Mouse (Mus musculus) CH12.LX (cell line): ENCODE data around the gene Pde9a. TPM values are rescaled to one million over a fixed set of nuclear protein-coding genes. Genes with fewer than 3 reads are reported as not detected.

Source experiments
- DNase-seq: peaks from one replicate; pipeline ENCODE4 v3.0.0-alpha.2; 2013; ENCODE audit errors: extremely low read depth
- H3K27ac ChIP-seq: 2 replicates; pipeline ENCODE4 v1.5.1; 2012; ENCODE audit warnings: low read depth, mild to moderate bottlenecking, control low read depth, moderate library complexity; ENCODE audit not compliant: insufficient read depth
- H3K27me3 ChIP-seq: replicated peaks from 2 replicates; pipeline ENCODE3; 2012; ENCODE audit warnings: inconsistent platforms
- H3K36me3 ChIP-seq, 2 experiments: replicated peaks in 1 of 2; 2 replicates each; pipeline versions ENCODE3 to v1.6.1; 2012; ENCODE audit warnings: inconsistent platforms in 1 of 2, low read length in 1 of 2, mild to moderate bottlenecking in 1 of 2, mixed read lengths in 1 of 2, moderate library complexity in 1 of 2; ENCODE audit not compliant: control insufficient read depth in 1 of 2, insufficient read depth in 1 of 2
- H3K4me1 ChIP-seq, 2 experiments: 2 replicates each; pipeline ENCODE4 v1.6.1; 2012; ENCODE audit warnings: inconsistent platforms in 1 of 2, moderate library complexity in 1 of 2; ENCODE audit not compliant: insufficient read depth in 2 of 2, control insufficient read depth in 1 of 2
- H3K4me2 ChIP-seq: 2 replicates; pipeline ENCODE4 v1.6.1; 2012; ENCODE audit warnings: low read depth, mild to moderate bottlenecking, control low read depth; ENCODE audit not compliant: poor library complexity, insufficient read depth, severe bottlenecking
- H3K4me3 ChIP-seq, 3 experiments: fragments of 150-350 bp in 1 of 3; sonication (generic) in 1 of 3; replicated peaks in 1 of 3; 2 replicates each; pipeline versions ENCODE3 to v1.5.1; 2011 to 2012; ENCODE audit warnings: low read depth in 2 of 3, low read length in 2 of 3, mild to moderate bottlenecking in 2 of 3, moderate library complexity in 2 of 3, control low read depth in 1 of 3, improper control_type of control experiment in 1 of 3, inconsistent platforms in 1 of 3, mixed read lengths in 1 of 3; ENCODE audit not compliant: poor library complexity in 1 of 3
- H3K79me2 ChIP-seq: replicated peaks from 2 replicates; pipeline ENCODE4 v1.6.1; 2012; ENCODE audit warnings: mild to moderate bottlenecking, moderate library complexity; ENCODE audit not compliant: control insufficient read depth, poor library complexity, insufficient read depth, severe bottlenecking; ENCODE audit errors: extremely low read depth
- H3K9ac ChIP-seq: 2 replicates; pipeline ENCODE4 v1.6.1; 2012; ENCODE audit warnings: low read depth, mild to moderate bottlenecking, control low read depth, moderate library complexity; ENCODE audit not compliant: insufficient read depth
- H3K9me3 ChIP-seq: replicated peaks from 2 replicates; pipeline ENCODE3; 2012; ENCODE audit warnings: low read length, inconsistent platforms, mixed read lengths
- BHLHE40 ChIP-seq: IDR thresholded peaks from 2 replicates; pipeline ENCODE4 v1.6.1; 2011; ENCODE audit warnings: mild to moderate bottlenecking, low read depth, low read length, improper control_type of control experiment
- CHD1 ChIP-seq: IDR thresholded peaks from 2 replicates; pipeline ENCODE4 v1.6.1; 2012; ENCODE audit warnings: low read depth, low read length, improper control_type of control experiment, inconsistent platforms
- CHD2 ChIP-seq: IDR thresholded peaks from 2 replicates; pipeline ENCODE4 v1.6.1; 2011; ENCODE audit warnings: low read length, improper control_type of control experiment
- ELF1 ChIP-seq: IDR thresholded peaks from 2 replicates; pipeline ENCODE4 v1.6.1; 2014; ENCODE audit warnings: low read depth, mild to moderate bottlenecking, inconsistent platforms, low read length, improper control_type of control experiment
- ETS1 ChIP-seq: conservative IDR thresholded peaks from 2 replicates; pipeline ENCODE4 v1.6.1; 2012; ENCODE audit warnings: low read depth, mild to moderate bottlenecking, inconsistent platforms, low read length, improper control_type of control experiment, moderate library complexity
- GABPA ChIP-seq: IDR thresholded peaks from 2 replicates; pipeline ENCODE4 v1.6.1; 2012; ENCODE audit warnings: low read depth, low read length, improper control_type of control experiment, inconsistent platforms; ENCODE audit not compliant: insufficient replicate concordance
- HCFC1 ChIP-seq: IDR thresholded peaks from 2 replicates; pipeline ENCODE4 v1.6.1; 2012; ENCODE audit warnings: low read depth, mild to moderate bottlenecking, inconsistent platforms, low read length, improper control_type of control experiment
- KAT2A ChIP-seq: IDR thresholded peaks from 2 replicates; pipeline ENCODE4 v1.6.1; 2012; ENCODE audit warnings: low read length, improper control_type of control experiment, inconsistent platforms; ENCODE audit not compliant: insufficient replicate concordance
- MAFK ChIP-seq: IDR thresholded peaks from 2 replicates; pipeline ENCODE4 v1.6.1; 2011; ENCODE audit warnings: low read length, improper control_type of control experiment; ENCODE audit not compliant: insufficient replicate concordance
- MAZ ChIP-seq: IDR thresholded peaks from 2 replicates; pipeline ENCODE4 v1.6.1; 2012; ENCODE audit warnings: low read depth, mild to moderate bottlenecking, inconsistent platforms, low read length, improper control_type of control experiment, moderate library complexity
- MXI1 ChIP-seq: IDR thresholded peaks from 2 replicates; pipeline ENCODE4 v1.6.1; 2011; ENCODE audit warnings: mild to moderate bottlenecking, low read depth, low read length, improper control_type of control experiment
- MYC ChIP-seq: IDR thresholded peaks from 2 replicates; pipeline ENCODE4 v1.6.1; 2011; ENCODE audit warnings: low read depth, mild to moderate bottlenecking, improper control_type of control experiment, low read length
- NELFE ChIP-seq: IDR thresholded peaks from 2 replicates; pipeline ENCODE4 v1.6.1; 2011; ENCODE audit warnings: low read depth, low read length, improper control_type of control experiment
- NRF1 ChIP-seq: IDR thresholded peaks from 2 replicates; pipeline ENCODE4 v1.6.1; 2014; ENCODE audit warnings: low read depth, mild to moderate bottlenecking, inconsistent platforms, low read length, improper control_type of control experiment, moderate library complexity
- PAX5 ChIP-seq: IDR thresholded peaks from 2 replicates; pipeline ENCODE4 v1.6.1; 2012; ENCODE audit warnings: low read length, inconsistent platforms, mixed read lengths
- SMC3 ChIP-seq: IDR thresholded peaks from 2 replicates; pipeline ENCODE4 v1.6.1; 2011; ENCODE audit warnings: low read depth, low read length, improper control_type of control experiment
- TBP ChIP-seq: conservative IDR thresholded peaks from 2 replicates; pipeline ENCODE4 v1.6.1; 2011; ENCODE audit warnings: low read depth, low read length, improper control_type of control experiment
- USF1 ChIP-seq: IDR thresholded peaks from 2 replicates; pipeline ENCODE4 v1.6.1; 2014; ENCODE audit warnings: low read depth, mild to moderate bottlenecking, inconsistent platforms, low read length, improper control_type of control experiment
- ZC3H11A ChIP-seq: IDR thresholded peaks from 2 replicates; pipeline ENCODE4 v1.6.1; 2012; ENCODE audit warnings: low read depth, mild to moderate bottlenecking, inconsistent platforms, low read length, improper control_type of control experiment
- dilution Hi-C: fragments of 300-500 bp; cut with MboI; formaldehyde crosslinking; loops from 2 replicates; pipeline ENCODE4 v1.14.3; 2020; ENCODE audit warnings: low sequenced_read_pairs; ENCODE audit not compliant: extremely low pct_unique_long_range_greater_than_20kb, extremely low pct_ligation_motif_present
- in situ Hi-C: fragments of 300-500 bp; cut with MboI; formaldehyde crosslinking; loops from 3 replicates; pipeline ENCODE4 v1.14.3; 2019; ENCODE audit warnings: low sequenced_read_pairs, low pct_ligation_motif_present, low pct_unique_long_range_greater_than_20kb, mixed read lengths
- polyA plus RNA-seq: library from polyadenylated mRNA; unstranded; fragments of >175 nt; gene quantifications from 2 replicates; pipeline ENCODE4 v1.2.1, GENCODE M21; 2012; ENCODE audit warnings: low read depth; ENCODE audit not compliant: insufficient read length
- total RNA-seq, 2 experiments: library from RNA; depleted of rRNA; stranded (reverse); fragments of 300-350 nt in 1 of 2; fragments of >200 nt in 1 of 2; gene quantifications; 2 replicates each; pipeline ENCODE4 v1.2.3; 2012 to 2014

Pde9a gene
- total and polyA plus RNA-seq, 3 experiments, result not detected

DNA sequence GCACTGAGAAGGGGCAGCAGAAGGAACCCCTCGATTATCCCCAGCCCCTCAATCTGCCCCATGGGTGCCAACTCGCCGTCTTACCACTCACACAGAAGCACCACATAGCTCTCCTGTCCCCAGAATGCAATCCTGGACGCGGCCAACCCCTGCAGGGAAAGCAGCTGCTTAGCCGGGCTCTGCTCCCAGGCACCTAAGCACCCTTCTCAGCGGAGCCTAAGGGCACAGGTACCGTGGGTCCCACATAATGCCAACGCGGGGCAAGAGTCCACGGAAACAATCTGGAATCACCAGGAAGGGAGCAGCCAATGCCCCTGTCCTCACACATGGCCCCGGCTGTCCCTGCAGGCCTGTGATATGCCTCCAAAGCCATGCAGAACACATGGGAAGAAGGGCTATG lies 113.7 kb downstream of the Pde9a start:
- in situ Hi-C loops (loop anchor here (25.0 kb wide), 1 partner anchor 487 kb away; no protein-coding TSS in a partner anchor), dilution Hi-C loops (no loop called here)
- Histone ChIP-seq H3K4me1 (no peaks in the 10 kb centered on the region), H3K27me3 (no peaks in the 10 kb centered on the region), H3K4me2 (no peak overlapping the region), H3K79me2 (no peaks in the 10 kb centered on the region), H3K36me3 (peaks cover 93 to 99% of the 10 kb centered on the region in 2 experiments), H3K4me3 (no peak overlapping the region), H3K27ac (no peak overlapping the region), H3K9me3 (no peaks in the 10 kb centered on the region), H3K9ac (no peak overlapping the region)
- TF ChIP-seq ELF1, result no peak
- TF ChIP-seq KAT2A, result no peak
- no peak for TF ChIP-seq USF1
- TF ChIP-seq ZC3H11A, result no peak
- no peak for TF ChIP-seq NRF1
- TF ChIP-seq PAX5, result no peak
- no peak for TF ChIP-seq SMC3
- TF ChIP-seq CHD2, result no peak
- TF ChIP-seq TBP, result no peak
- no peak for TF ChIP-seq MAFK
- no peak for TF ChIP-seq MYC
- no peak for TF ChIP-seq MAZ
- TF ChIP-seq GABPA, result no peak
- no peak for DNase-seq

DNA sequence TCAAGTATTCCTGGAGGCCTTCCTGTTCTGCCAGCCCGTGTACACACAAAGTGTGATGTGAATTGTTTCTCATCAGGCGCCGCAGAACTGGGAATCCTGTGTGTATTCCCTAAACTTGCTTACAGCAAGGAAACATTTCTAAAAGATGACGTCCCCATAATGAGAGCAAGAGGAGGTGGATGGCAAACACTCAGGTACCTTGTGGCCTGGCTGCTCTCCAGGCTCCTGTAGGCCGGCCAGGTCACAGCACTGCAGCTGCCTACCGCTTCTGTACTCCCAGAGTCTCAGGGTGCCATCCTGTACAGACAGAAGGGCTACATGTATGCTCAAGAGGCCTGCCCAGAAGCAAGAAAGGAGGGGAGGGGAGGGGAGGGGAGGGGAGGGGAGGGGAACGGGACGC lies 114.4 kb downstream of the Pde9a start:
- in situ Hi-C loops (no loop called here), dilution Hi-C loops (no loop called here)
- Histone ChIP-seq H3K36me3 (peaks cover 94 to 99% of the 10 kb centered on the region in 2 experiments), H3K9me3 (no peaks in the 10 kb centered on the region), H3K4me1 (no peaks in the 10 kb centered on the region), H3K27ac (no peak overlapping the region), H3K79me2 (no peaks in the 10 kb centered on the region), H3K4me2 (no peak overlapping the region), H3K4me3 (no peak overlapping the region), H3K9ac (no peak overlapping the region), H3K27me3 (no peaks in the 10 kb centered on the region)
- DNase-seq, result no peak
- TF ChIP-seq NELFE (no peak), BHLHE40 (no peak), MXI1 (no peak), TBP (no peak), ZC3H11A (no peak), CHD1 (no peak), SMC3 (no peak), ETS1 (no peak), HCFC1 (no peak)
